21 mouse cellular contexts compared by ENCODE assay signal in genomic region chr9:14060257-14060656, GRCm38 (mm10).
"Had no signal": no experiment of that assay in that cellular context is flagged by ENCODE, and none has a peak within 500 bp of the region (broad histone marks: within the 10 kb centered on the region; RNA-seq: fewer than 3 reads in every experiment).

No protein-coding gene starts in this region.

- H3K9me3 ChIP-seq: midbrain, embryonic 12.5 days; neural tube, embryonic 15.5 days had no signal

- ATAC-seq: lung, postnatal 0 days; midbrain, embryonic 16.5 days had no signal

- H3K4me3 ChIP-seq: lung, embryonic 15.5 days; midbrain, embryonic 10.5 days; midbrain, embryonic 12.5 days; myocyte; neural tube, embryonic 13.5 days; neural tube, embryonic 15.5 days had no signal

- H3K4me2 ChIP-seq: lung, embryonic 15.5 days; midbrain, embryonic 12.5 days; neural tube, embryonic 13.5 days; neural tube, embryonic 15.5 days had no signal

- H3K36me3 ChIP-seq: lung, embryonic 15.5 days; midbrain, embryonic 10.5 days; midbrain, embryonic 12.5 days; neural tube, embryonic 13.5 days; neural tube, embryonic 15.5 days had no signal

- H3K9ac ChIP-seq: lung, embryonic 15.5 days; midbrain, embryonic 12.5 days; neural tube, embryonic 13.5 days; neural tube, embryonic 15.5 days had no signal

- H3K4me1 ChIP-seq: lung, embryonic 15.5 days had no signal

- DNase-seq: lung, adult 2 months; lung, postnatal 14 days; lung, postnatal 36 days; midbrain, embryonic 14.5 days; retina, postnatal 1 day; right cerebral cortex, adult 18-20 months; right cerebral cortex, postnatal 25 days; right cerebral cortex, postnatal 4 days; spleen, adult 18-20 months; thymus, adult 18-20 months; thymus, postnatal 14 days; thymus, postnatal 36 days had no signal

- H3K27ac ChIP-seq: lung, embryonic 15.5 days; macrophage; midbrain, embryonic 10.5 days; midbrain, embryonic 12.5 days; neural tube, embryonic 13.5 days; neural tube, embryonic 15.5 days had no signal

- H3K27me3 ChIP-seq: lung, embryonic 15.5 days; midbrain, embryonic 12.5 days; neural tube, embryonic 13.5 days; neural tube, embryonic 15.5 days had no signal
